Mouse (Mus musculus) heart, embryonic 10.5 days (tissue): ENCODE measurements around the gene Eif4e. TPM values are rescaled to one million over a fixed set of nuclear protein-coding genes. Genes with fewer than 3 reads are reported as not detected.
"Not testable (repeated sequence)": the region's sequence is repeated elsewhere in the genome, so short reads cannot be mapped to it uniquely, and the experiment has no call there.

ENCODE experiments used
- DNase-seq: peaks from one replicate; pipeline ENCODE4 v3.0.0-alpha.2; 2017; ENCODE audit warnings: low spot score
- H3K27ac ChIP-seq: fragments of 300-500 bp; sonication (generic); 2 replicates; pipeline ENCODE4 v1.5.1; 2016; ENCODE audit warnings: mild to moderate bottlenecking
- H3K27me3 ChIP-seq: fragments of 300-500 bp; sonication (generic); 2 replicates; pipeline ENCODE4 v1.6.1; 2016; ENCODE audit warnings: mild to moderate bottlenecking; ENCODE audit not compliant: poor library complexity, insufficient read depth, severe bottlenecking
- H3K36me3 ChIP-seq: fragments of 300-500 bp; sonication (generic); 2 replicates; pipeline ENCODE4 v1.6.1; 2016; ENCODE audit warnings: mild to moderate bottlenecking, moderate library complexity
- H3K4me1 ChIP-seq: fragments of 300-500 bp; sonication (generic); 2 replicates; pipeline ENCODE4 v1.6.1; 2016; ENCODE audit warnings: mild to moderate bottlenecking
- H3K4me3 ChIP-seq: fragments of 300-500 bp; sonication (generic); 2 replicates; pipeline ENCODE4 v1.5.1; 2016; ENCODE audit warnings: mild to moderate bottlenecking, moderate library complexity
- H3K9me3 ChIP-seq: fragments of 300-500 bp; sonication (generic); 2 replicates; pipeline ENCODE4 v1.6.1; 2016; ENCODE audit warnings: mild to moderate bottlenecking, moderate library complexity
- WGBS: fragments of 180-500 bp; shearing (Covaris S2); methylation state at CpG from one replicate; pipeline ENCODE4 v1.1.7; 2016; 5-methylcytosine and 5-hydroxymethylcytosine counted together
- polyA plus RNA-seq: library from polyadenylated mRNA; unstranded; fragments of >200 nt; fragmentation: Nextera tagmentation; extraction: Ambion mirVana; gene quantifications from 2 replicates; pipeline ENCODE4 v1.2.1, GENCODE M21; 2016

Gene Eif4e
- polyA plus RNA-seq, 1 experiment from 2014 or later, result 419 TPM

DNA sequence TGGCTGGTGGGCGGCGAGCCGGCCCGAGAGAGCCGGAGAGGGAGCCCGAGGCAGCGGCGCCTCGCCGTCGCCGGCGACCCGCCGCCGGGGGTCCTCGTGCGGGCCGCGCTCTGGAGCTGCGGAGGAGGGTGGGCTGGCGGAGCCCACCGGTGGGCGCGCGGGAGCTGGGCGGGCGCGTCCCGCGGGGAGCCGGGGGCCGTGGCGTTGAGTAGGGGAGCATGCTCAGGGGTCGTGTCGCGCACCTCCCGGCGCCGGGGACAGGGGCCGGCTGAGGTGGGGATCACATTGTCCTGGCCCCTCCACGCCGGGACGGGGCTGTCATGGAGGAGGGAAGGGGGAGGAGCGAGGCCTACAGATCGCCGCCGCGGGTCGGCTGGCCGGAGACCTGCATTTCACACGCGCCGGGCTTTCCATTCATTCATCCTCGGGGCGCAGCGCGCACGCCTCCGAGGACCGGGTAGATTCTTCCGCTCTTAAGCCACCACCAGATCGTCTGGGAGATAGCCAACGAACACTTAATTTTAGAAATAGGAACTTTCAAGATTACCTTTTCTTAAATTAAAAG, 1.8 kb downstream of the Eif4e start:
- peaks cover 34% of the 10 kb centered on the region for H3K4me1 ChIP-seq
- peak overlapping the region; percentile 100 for H3K27ac ChIP-seq
- H3K9me3 ChIP-seq, result no peaks in the 10 kb centered on the region
- no peaks in the 10 kb centered on the region for H3K27me3 ChIP-seq
- peak; percentile 88 for DNase-seq
- H3K4me3 ChIP-seq, result peak overlapping the region; percentile 99
- H3K36me3 ChIP-seq, result no peaks in the 10 kb centered on the region
- under 1% methylated on average over 64 of the region's 64 CpGs for WGBS

DNA sequence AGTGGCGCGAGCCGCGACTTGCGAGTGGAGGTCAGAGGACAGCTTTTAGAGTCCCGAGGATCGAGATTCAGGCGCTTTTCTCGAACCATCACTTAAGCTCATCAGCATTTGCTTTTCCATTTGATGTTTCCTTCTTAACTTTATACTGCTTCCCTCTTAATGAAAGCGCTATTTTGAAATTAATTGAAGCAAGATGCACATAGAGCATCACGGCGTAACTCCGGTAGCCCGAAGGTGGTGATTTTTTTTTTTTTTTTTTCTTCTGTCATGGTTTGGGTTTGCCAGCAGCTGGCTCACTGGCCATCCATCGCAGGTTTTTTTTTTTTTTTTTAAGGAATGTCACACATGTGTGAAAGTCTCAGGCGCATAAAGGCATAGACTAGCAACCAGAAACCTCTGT, 2.3 kb downstream of the Eif4e start:
- peak overlapping the region; percentile 100 for H3K27ac ChIP-seq
- no peaks in the 10 kb centered on the region for H3K9me3 ChIP-seq
- H3K36me3 ChIP-seq, result no peaks in the 10 kb centered on the region
- no peak for DNase-seq
- 3% methylated on average over 16 of the region's 16 CpGs for WGBS
- peak overlapping the region; percentile 99 for H3K4me3 ChIP-seq
- H3K4me1 ChIP-seq, result peaks cover 34% of the 10 kb centered on the region
- no peaks in the 10 kb centered on the region for H3K27me3 ChIP-seq

DNA sequence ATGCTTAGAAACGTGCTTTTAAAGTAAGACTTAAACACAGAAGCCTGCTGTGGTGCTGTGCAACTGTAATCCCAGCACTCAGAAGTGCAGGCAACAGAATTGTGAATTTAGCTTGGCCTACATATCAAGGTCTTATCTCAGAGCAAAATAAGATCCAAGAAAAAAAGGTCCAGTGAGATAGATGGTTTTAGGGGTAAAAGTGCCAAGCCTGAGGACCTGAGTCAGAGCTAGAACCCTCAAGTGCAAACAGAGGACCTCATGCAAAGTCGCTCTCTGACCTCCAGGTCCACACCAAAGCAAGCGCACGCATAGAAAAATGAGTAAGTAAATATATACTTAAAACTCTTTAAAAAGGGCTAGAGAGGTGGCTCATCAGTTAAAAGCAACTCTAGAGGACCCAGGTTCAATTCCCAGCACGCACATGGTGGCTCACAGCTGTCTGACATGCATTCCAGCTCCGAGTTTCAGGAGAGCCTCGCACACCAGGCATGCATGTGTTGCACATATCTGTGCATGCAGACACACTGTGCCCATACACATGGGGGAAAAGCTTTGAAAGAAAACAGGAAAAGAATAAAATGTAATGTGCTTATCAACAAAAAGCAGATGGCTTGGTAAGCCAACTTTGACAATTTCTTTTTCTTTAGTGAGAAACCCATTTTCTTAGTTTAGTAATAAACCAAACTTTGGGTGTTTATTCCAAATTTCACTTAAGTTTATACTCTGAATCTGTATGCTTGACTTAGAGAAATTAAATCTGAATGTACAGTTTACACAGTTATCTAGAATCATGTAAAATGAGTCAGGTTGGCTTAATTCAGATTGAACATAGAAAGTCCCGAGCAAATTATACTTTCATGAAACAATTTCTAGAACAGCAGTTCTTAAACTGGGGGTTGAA, 4.8 kb downstream of the Eif4e start:
- H3K4me3 ChIP-seq, result no peak overlapping the region
- peak; percentile 38 for DNase-seq
- H3K27me3 ChIP-seq, result no peaks in the 10 kb centered on the region
- WGBS, result 78% methylated on average over 8 of the region's 8 CpGs
- peaks cover 30% of the 10 kb centered on the region for H3K4me1 ChIP-seq
- no peaks in the 10 kb centered on the region for H3K9me3 ChIP-seq
- H3K27ac ChIP-seq, result no peak overlapping the region
- H3K36me3 ChIP-seq, result peaks cover 3% of the 10 kb centered on the region

DNA sequence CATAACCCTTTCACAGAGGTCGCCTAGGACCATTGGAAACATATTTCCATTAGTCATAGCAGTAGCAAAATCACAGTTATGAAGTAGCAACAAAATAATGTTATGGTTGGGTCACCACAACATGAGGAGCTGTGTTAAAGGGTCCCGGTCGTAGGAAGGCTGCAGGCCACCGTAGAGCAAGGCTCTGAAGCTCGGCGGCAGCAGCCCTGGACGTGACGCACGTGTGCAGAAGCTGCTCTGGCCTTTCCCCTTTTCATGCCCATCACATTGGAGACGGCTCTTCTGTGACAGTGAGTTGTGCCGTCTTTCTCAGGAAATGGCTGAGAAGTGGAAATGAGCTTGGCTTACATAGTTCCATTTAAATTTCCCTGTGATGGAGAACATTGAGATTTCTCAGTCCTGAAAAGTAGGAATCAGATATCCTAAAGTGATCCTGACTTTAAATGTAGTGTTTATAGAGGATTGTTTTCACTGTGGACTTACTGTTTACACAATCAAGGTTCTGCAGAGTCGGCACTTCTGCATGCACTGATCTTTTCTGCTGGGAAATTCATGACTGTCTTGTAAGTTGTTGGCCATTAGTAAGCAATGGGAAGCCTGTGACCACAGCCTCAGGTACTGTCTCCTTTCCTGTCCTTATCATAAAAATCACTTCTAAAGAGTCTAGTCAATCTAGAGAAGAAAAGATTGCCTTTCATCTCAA, 5.7 kb downstream of the Eif4e start:
- no peak overlapping the region for H3K4me3 ChIP-seq
- 67% methylated on average over 12 of the region's 12 CpGs for WGBS
- no peaks in the 10 kb centered on the region for H3K27me3 ChIP-seq
- peaks cover 23% of the 10 kb centered on the region for H3K4me1 ChIP-seq
- peaks cover 8% of the 10 kb centered on the region for H3K36me3 ChIP-seq
- H3K9me3 ChIP-seq, result no peaks in the 10 kb centered on the region
- H3K27ac ChIP-seq, result no peak overlapping the region
- peak; percentile 61 for DNase-seq

DNA sequence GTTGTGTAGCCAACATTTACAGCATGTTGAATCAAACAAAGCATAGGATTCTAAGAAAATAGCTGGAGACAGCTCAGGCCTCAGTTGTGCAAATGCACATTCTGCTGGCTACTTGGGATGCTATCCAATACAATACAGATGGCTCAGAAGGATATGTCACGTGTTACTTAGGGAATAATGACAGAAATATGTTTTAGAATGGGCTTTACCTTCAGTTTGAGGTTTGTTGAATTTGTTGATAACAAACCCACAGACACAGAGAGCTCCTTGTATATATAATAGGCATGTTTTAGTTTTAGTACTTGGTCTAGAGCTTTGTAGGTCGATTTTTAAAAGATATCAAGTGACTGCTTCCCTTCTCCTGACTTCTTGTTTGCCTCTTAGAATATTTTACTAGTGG, 6.8 kb downstream of the Eif4e start:
- Histone ChIP-seq H3K36me3 (peaks cover 8% of the 10 kb centered on the region), H3K4me3 (no peak overlapping the region), H3K9me3 (no peaks in the 10 kb centered on the region), H3K4me1 (peaks cover 23% of the 10 kb centered on the region), H3K27ac (no peak overlapping the region), H3K27me3 (no peaks in the 10 kb centered on the region)
- no peak for DNase-seq
- WGBS, result 71% methylated on average over 2 of the region's 2 CpGs

DNA sequence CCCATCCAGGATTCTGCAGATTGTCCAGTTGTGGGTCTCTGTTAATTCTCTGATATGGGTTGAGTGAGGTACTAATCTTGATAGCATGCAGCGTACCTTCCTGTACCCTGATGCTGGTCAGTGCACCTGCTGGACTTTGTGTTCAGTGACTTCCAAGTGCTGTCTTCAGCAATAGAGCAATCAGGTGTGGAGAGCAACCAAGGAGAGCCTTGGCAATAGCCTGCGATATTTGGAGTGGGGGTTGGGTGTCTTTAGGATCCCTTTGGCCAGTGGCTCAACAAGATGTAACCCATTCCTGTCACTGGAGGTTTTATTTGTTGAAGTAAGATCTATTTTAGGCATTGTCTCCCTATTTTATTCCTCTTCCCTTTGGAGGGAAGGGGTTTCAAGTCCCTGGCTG, 10.1 kb downstream of the Eif4e start:
- Histone ChIP-seq H3K4me3 (no peak overlapping the region), H3K27me3 (no peaks in the 10 kb centered on the region), H3K36me3 (peaks cover 8% of the 10 kb centered on the region), H3K9me3 (no peaks in the 10 kb centered on the region), H3K4me1 (peaks cover 7% of the 10 kb centered on the region; the same call in 1 of the 2 replicates), H3K27ac (no peak overlapping the region)
- no peak for DNase-seq
- WGBS, result 92% methylated on average over 2 of the region's 2 CpGs

DNA sequence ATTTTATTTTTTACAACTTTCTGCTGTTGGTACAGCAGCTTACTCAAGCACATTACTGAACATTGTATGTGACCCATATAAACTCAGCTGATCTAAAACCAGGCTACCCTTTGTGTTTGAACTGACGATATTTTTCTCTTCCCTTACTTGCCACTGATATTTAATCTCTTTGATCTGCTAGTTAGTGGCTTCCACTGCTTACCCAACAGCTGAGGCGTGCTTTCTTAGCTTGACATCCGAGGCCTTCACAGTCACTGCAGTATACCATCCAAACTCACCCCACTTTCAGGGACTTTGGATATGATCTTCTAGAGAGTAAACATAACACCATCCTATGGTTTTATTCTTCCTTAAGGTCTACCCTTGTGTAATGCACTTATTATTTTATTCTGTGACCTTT, 16.6 kb downstream of the Eif4e start:
- no peaks in the 10 kb centered on the region for H3K27me3 ChIP-seq
- WGBS, result 47% methylated on average over 3 of the region's 3 CpGs
- H3K36me3 ChIP-seq, result no peaks in the 10 kb centered on the region
- no peak overlapping the region for H3K27ac ChIP-seq
- no peaks in the 10 kb centered on the region for H3K9me3 ChIP-seq
- H3K4me3 ChIP-seq, result no peak overlapping the region
- H3K4me1 ChIP-seq, result peaks cover 3% of the 10 kb centered on the region; the same call in 1 of the 2 replicates
- no peak for DNase-seq

DNA sequence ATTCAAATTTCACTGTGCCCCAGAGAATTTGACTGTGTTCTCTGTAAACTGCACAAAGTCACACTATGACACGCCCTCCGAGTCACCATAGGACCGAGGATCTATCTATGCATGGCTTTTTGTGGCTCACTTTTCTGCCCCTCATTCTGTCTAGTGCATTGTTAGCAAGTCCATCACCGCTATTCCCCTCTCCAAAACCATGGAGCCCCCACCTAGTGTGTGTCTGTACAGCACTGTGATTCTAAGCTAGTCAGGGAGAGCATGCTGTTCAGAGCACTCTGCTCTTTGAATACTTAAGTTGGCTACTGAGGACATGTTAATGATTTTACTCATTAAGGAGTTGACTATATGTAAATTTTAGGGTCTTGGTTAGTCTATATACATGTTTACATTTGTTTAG, 18.1 kb downstream of the Eif4e start:
- Histone ChIP-seq H3K36me3 (peaks cover 2% of the 10 kb centered on the region; the same call in 1 of the 2 replicates), H3K27ac (no peak overlapping the region), H3K4me1 (peaks cover 3% of the 10 kb centered on the region; the same call in 1 of the 2 replicates), H3K27me3 (no peaks in the 10 kb centered on the region), H3K9me3 (no peaks in the 10 kb centered on the region), H3K4me3 (no peak overlapping the region)
- no peak for DNase-seq
- 75% methylated on average over 4 of the region's 4 CpGs for WGBS

DNA sequence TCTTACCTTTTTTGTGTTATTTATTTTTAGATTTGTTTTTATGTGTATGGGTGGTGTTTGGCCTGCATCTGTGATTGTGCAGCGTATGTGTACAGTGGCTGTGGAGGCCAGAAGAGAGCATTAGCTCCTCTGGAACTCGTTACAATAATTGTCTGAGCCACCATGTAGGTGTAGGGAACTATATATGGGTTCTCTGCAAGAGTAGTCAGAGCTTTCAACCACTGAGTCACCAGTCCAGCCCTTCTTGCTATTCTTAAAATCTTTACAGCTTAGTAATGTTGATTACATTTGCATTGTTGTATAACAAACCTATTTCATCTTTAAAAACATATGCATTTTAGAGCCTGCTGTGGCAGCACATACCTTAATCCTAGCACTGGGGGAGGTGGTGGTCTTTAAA, 20.7 kb downstream of the Eif4e start:
- Histone ChIP-seq H3K4me3 (no peak overlapping the region), H3K36me3 (peaks cover 19% of the 10 kb centered on the region), H3K27me3 (no peaks in the 10 kb centered on the region), H3K9me3 (no peaks in the 10 kb centered on the region), H3K27ac (no peak overlapping the region), H3K4me1 (no peaks in the 10 kb centered on the region)
- WGBS, result 81% methylated on average over 2 of the region's 2 CpGs
- no peak for DNase-seq

DNA sequence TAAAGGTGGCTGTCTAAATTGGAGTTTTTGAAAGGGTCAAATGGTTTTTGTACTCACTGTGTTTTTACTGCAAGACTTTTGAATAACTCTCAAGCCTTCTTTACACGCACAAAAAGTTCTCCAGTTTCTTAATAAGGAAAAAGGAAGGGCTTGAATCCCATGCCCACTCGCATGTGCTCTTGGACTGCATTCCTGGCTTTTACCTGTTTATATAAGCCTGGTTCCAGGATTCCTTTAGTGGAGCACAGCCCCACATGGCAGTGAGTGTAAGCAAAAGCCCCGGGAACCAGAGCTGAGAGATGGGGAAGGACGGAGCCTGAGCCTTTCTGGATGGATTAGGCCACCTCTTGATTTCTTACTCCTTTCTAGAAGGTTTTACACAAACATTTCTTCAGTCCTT, 23.1 kb downstream of the Eif4e start:
- Histone ChIP-seq H3K4me1 (no peaks in the 10 kb centered on the region), H3K27me3 (no peaks in the 10 kb centered on the region), H3K36me3 (peaks cover 31% of the 10 kb centered on the region), H3K9me3 (no peaks in the 10 kb centered on the region), H3K27ac (no peak overlapping the region), H3K4me3 (no peak overlapping the region)
- WGBS, result 88% methylated on average over 4 of the region's 4 CpGs
- DNase-seq, result no peak

DNA sequence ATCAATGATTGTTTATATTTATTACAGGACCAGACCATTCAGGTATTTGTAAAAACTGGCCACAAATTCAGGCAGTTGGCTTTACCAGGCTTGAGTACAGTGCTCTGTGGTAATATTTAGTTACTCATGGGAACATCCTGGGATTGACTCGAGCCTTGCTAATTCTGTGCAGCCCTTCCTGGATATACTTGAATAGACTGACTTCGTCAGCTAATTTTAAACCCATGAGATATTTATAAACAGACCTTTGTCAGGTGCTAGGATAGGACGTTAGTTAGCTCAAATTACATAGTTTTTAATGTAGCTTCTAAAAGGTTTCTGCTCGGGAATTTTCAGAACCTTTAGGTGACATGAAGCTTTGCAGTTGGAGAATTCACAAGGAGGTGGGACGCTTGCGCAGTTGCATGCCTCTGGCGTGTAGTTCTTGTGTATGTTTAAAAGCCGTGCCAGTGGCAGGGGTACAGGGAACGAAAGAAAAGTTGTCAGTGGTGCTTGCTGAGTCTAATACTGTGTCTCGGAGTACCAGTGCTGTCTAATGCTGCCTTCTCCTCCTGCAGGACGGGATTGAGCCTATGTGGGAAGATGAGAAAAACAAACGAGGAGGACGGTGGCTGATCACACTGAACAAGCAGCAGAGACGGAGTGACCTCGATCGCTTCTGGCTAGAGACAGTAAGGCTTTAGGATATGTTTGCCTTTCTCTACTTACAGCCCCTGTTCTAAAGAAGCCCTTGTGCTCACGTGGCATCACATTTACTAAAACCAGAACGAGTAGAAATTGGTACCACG, 24.6 kb downstream of the Eif4e start:
- Histone ChIP-seq H3K4me3 (no peak overlapping the region), H3K36me3 (peaks cover 34% of the 10 kb centered on the region), H3K27me3 (no peaks in the 10 kb centered on the region), H3K9me3 (no peaks in the 10 kb centered on the region), H3K4me1 (no peaks in the 10 kb centered on the region), H3K27ac (no peak overlapping the region)
- no peak for DNase-seq
- WGBS, result 87% methylated on average over 19 of the region's 19 CpGs

DNA sequence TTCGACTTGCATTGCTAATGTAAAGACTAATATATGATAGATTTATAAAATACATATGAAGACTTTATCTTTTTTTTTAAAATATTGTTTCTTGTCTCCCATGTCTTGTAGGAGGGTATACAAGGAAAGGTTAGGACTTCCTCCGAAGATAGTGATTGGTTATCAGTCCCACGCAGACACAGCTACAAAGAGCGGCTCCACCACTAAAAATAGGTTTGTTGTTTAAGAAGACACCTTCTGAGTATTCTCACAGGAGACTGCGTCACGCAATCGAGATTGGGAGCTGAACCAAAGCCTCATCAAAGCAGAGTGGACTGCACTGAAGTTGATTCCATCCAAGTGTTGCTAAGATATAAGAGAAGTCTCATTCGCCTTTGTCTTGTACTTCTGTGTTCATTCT, 29.3 kb downstream of the Eif4e start:
- H3K36me3 ChIP-seq, result peaks cover 53% of the 10 kb centered on the region
- not testable (repeated sequence) for H3K4me1 ChIP-seq, DNase-seq, H3K4me3 ChIP-seq, H3K27me3 ChIP-seq, H3K9me3 ChIP-seq, H3K27ac ChIP-seq
- 51% methylated on average over 8 of the region's 8 CpGs for WGBS
